Comparison of ENCODE assay signal across 18 mouse cellular contexts in the genomic region with DNA sequence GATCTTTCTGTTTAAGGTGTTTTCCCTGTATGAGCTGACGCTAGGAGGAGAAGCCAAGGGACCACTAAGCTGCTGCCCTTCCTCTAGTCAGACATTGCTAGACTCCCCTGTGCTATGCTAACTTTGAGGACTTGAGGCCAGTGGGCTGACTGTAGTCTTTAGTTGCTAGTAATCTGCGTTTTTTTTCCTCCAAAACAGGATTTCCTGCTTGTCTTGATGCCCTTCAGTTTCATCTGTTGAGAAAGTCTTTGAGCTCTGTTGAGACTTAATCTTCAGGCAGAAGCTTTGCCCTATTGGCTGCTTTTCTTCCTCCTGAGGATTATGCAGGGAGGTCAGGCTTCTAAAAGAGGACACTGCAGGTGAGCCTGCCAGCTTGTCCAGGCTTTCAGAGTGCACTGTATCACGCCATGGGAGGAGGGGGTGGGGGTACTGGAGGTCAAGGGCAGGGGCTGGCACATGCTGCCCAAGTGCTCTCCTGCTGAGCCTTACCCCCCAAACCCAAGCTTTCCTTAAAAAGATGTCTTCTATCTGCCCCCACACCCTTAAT. TPM values are rescaled to one million over a fixed set of nuclear protein-coding genes. Genes with fewer than 3 reads are reported as not detected.
A peak's percentile ranks its signal among the peaks of the same experiment; 100 is the strongest.
DNase-seq lines count a peak whose midpoint lies in the region; ATAC-seq lines count a peak whose summit lies in the region.
"Had no signal": no experiment of that assay in that cellular context is flagged by ENCODE, and none has a peak within 500 bp of the region (broad histone marks: within the 10 kb centered on the region; RNA-seq: fewer than 3 reads in every experiment).

No protein-coding gene starts in this region.

- peaks cover 51% of the 10 kb centered on the region for H3K4me1 ChIP-seq in kidney, embryonic 15.5 days
- peaks cover 27% of the 10 kb centered on the region for H3K4me1 ChIP-seq in midbrain, embryonic 11.5 days (ENCODE audit: control insufficient read depth, insufficient read depth, low read length)
- H3K4me1 ChIP-seq in midbrain, embryonic 16.5 days (ENCODE audit: control insufficient read depth, insufficient read depth, low read length): peaks cover 23% of the 10 kb centered on the region

- H3K4me2 ChIP-seq in kidney, embryonic 15.5 days: no peak overlapping the region
- H3K4me2 ChIP-seq in midbrain, embryonic 11.5 days: no peak overlapping the region
- no peak overlapping the region for H3K4me2 ChIP-seq in midbrain, embryonic 16.5 days (ENCODE audit: low read length)
- H3K4me2 ChIP-seq: heart, embryonic 12.5 days had no signal

- WGBS in kidney, embryonic 15.5 days: 53% methylated on average over 3 of the region's 3 CpGs
- WGBS in midbrain, embryonic 11.5 days: 51% methylated on average over 3 of the region's 3 CpGs
- 43% methylated on average over 3 of the region's 3 CpGs for WGBS in midbrain, embryonic 16.5 days

- intact Hi-C loops in left cerebral cortex, postnatal 14 days (cut with DNase I): no loop called here

- no peak overlapping the region for H3K4me3 ChIP-seq in kidney, embryonic 15.5 days (replicated peaks)
- no peak overlapping the region for H3K4me3 ChIP-seq in midbrain, embryonic 11.5 days (ENCODE audit: low read depth, low read length)
- no peak overlapping the region for H3K4me3 ChIP-seq in midbrain, embryonic 16.5 days (ENCODE audit: low read depth, low read length)
- H3K4me3 ChIP-seq: heart, embryonic 12.5 days had no signal

- no peaks in the 10 kb centered on the region for H3K27me3 ChIP-seq in kidney, embryonic 15.5 days
- no peaks in the 10 kb centered on the region for H3K27me3 ChIP-seq in midbrain, embryonic 11.5 days (ENCODE audit: control insufficient read depth, insufficient read depth, low read length)
- H3K27me3 ChIP-seq in midbrain, embryonic 16.5 days (ENCODE audit: control insufficient read depth, insufficient read depth, low read depth, low read length): no peaks in the 10 kb centered on the region

- H3K36me3 ChIP-seq in kidney, embryonic 15.5 days: no peaks in the 10 kb centered on the region
- no peaks in the 10 kb centered on the region for H3K36me3 ChIP-seq in midbrain, embryonic 11.5 days (ENCODE audit: control insufficient read depth, insufficient read depth, low read length)
- H3K36me3 ChIP-seq in midbrain, embryonic 16.5 days (ENCODE audit: control insufficient read depth, insufficient read depth, low read length): no peaks in the 10 kb centered on the region

- no peak overlapping the region for H3K9ac ChIP-seq in kidney, embryonic 15.5 days
- H3K9ac ChIP-seq in midbrain, embryonic 11.5 days (ENCODE audit: low read length): no peak overlapping the region
- no peak overlapping the region for H3K9ac ChIP-seq in midbrain, embryonic 16.5 days (ENCODE audit: low read depth, low read length)
- H3K9ac ChIP-seq: heart, embryonic 12.5 days had no signal

- 0 out of 2 replicates have a peak, but pooled peaks have one; percentile 43 for ATAC-seq in kidney, embryonic 15.5 days (replicated peaks; ENCODE audit: low FRiP score)
- ATAC-seq in midbrain, embryonic 11.5 days (ENCODE audit: low FRiP score): no peak
- ATAC-seq in midbrain, embryonic 16.5 days: no peak
- peak; percentile 33 for ATAC-seq in activated CD4-positive, CD25-positive, alpha-beta regulatory T cell, adult 4 months
- ATAC-seq: hindbrain, postnatal 0 days had no signal

- no peaks in the 10 kb centered on the region for H3K9me3 ChIP-seq in kidney, embryonic 15.5 days (replicated peaks)
- no peaks in the 10 kb centered on the region for H3K9me3 ChIP-seq in midbrain, embryonic 11.5 days (ENCODE audit: control insufficient read depth, low read length)
- H3K9me3 ChIP-seq in midbrain, embryonic 16.5 days (replicated peaks; ENCODE audit: control insufficient read depth, low read length, poor library complexity, severe bottlenecking): no peaks in the 10 kb centered on the region
- H3K9me3 ChIP-seq: G1E had no signal

- no peak overlapping the region for H3K27ac ChIP-seq in kidney, embryonic 15.5 days
- no peak overlapping the region for H3K27ac ChIP-seq in midbrain, embryonic 11.5 days (ENCODE audit: low read depth, low read length)
- no peak overlapping the region for H3K27ac ChIP-seq in midbrain, embryonic 16.5 days (ENCODE audit: low read length)
- H3K27ac ChIP-seq: hindbrain, postnatal 0 days; macrophage; stomach, postnatal 0 days had no signal

- DNase-seq in kidney, postnatal 14 days: no peak
- DNase-seq in midbrain, embryonic 11.5 days (ENCODE audit: low spot score, missing footprints): peak; percentile 78
- DNase-seq in retina, postnatal 1 day: peak; percentile 38
- DNase-seq in left cerebral cortex, postnatal 14 days (ENCODE audit: low spot score in 2 of 2): no peak
- DNase-seq: cerebellum, postnatal 14 days; kidney, adult 9 months; lung, adult 18-20 months; midbrain, embryonic 14.5 days; right cerebral cortex, postnatal 14 days; thymus, postnatal 36 days had no signal

RNA-seq across cellular contexts. Expression of gene Cds2, which starts 16.5 kb away (rescaled TPM):
- polyA plus RNA-seq in kidney, embryonic 15.5 days (2015; fragmentation: Nextera tagmentation; extraction: Ambion mirVana): 19.8 and 30.2 TPM in 2 replicates
- polyA plus RNA-seq in midbrain, embryonic 11.5 days (2014; fragmentation: Nextera tagmentation; extraction: Ambion mirVana): 25.6 and 30.7 TPM in 2 replicates
- polyA plus RNA-seq in midbrain, embryonic 16.5 days (2015; fragmentation: Nextera tagmentation; extraction: Ambion mirVana): 40.1 and 40.3 TPM in 2 replicates
- 10 to 100 TPM; 21.6 to 28.3 TPM for polyA plus RNA-seq in activated CD4-positive, CD25-positive, alpha-beta regulatory T cell, adult 4 months (2017; shearing (Covaris generic))
- 100 to 1,000 TPM; 192 to 212 TPM for total RNA-seq in left cerebral cortex, postnatal 14 days (2021)

RNA-seq across cellular contexts. Expression of gene Pcna, which starts 26.3 kb away (rescaled TPM):
- 263 and 284 TPM in 2 replicates for polyA plus RNA-seq in kidney, embryonic 15.5 days (2015; fragmentation: Nextera tagmentation; extraction: Ambion mirVana)
- polyA plus RNA-seq in midbrain, embryonic 11.5 days (2014; fragmentation: Nextera tagmentation; extraction: Ambion mirVana): 405 and 408 TPM in 2 replicates
- polyA plus RNA-seq in midbrain, embryonic 16.5 days (2015; fragmentation: Nextera tagmentation; extraction: Ambion mirVana): 88.2 and 94.7 TPM in 2 replicates
- polyA plus RNA-seq in activated CD4-positive, CD25-positive, alpha-beta regulatory T cell, adult 4 months (2017; shearing (Covaris generic)): 100 to 1,000 TPM; 185 to 199 TPM
- total RNA-seq in left cerebral cortex, postnatal 14 days (2021): 10 to 100 TPM; 52.1 to 54.7 TPM

RNA-seq across cellular contexts. Expression of gene Tmem230, which starts 31.8 kb away (rescaled TPM):
- polyA plus RNA-seq in kidney, embryonic 15.5 days (2015; fragmentation: Nextera tagmentation; extraction: Ambion mirVana): 44.3 and 45.8 TPM in 2 replicates
- 54.2 and 57.1 TPM in 2 replicates for polyA plus RNA-seq in midbrain, embryonic 11.5 days (2014; fragmentation: Nextera tagmentation; extraction: Ambion mirVana)
- 45.4 and 46.6 TPM in 2 replicates for polyA plus RNA-seq in midbrain, embryonic 16.5 days (2015; fragmentation: Nextera tagmentation; extraction: Ambion mirVana)
- 10 to 100 TPM; 40.0 to 40.5 TPM for polyA plus RNA-seq in activated CD4-positive, CD25-positive, alpha-beta regulatory T cell, adult 4 months (2017; shearing (Covaris generic))
- 10 to 100 TPM; 28.0 to 30.2 TPM for total RNA-seq in left cerebral cortex, postnatal 14 days (2021)

Comparison
In these comparisons a context has a peak if more than half of its experiments do, and no peak if none do; other contexts are left out.
1. ATAC-seq: peak in kidney, embryonic 15.5 days (single experiment) and activated CD4-positive, CD25-positive, alpha-beta regulatory T cell, adult 4 months (single experiment); none in midbrain, embryonic 11.5 days (single experiment) and midbrain, embryonic 16.5 days (single experiment).
2. DNase-seq: peak in midbrain, embryonic 11.5 days (single experiment) and retina, postnatal 1 day (single experiment); none in kidney, postnatal 14 days (single experiment) and left cerebral cortex, postnatal 14 days (0 of 2).